Mouse (Mus musculus) myocyte (in vitro differentiated cells): ENCODE results near the gene Cdh18.

Experiments
- CEBPB ChIP-seq: IDR thresholded peaks from 2 replicates; pipeline ENCODE4 v1.6.1; 2011; ENCODE audit warnings: mild to moderate bottlenecking, moderate library complexity; ENCODE audit not compliant: poor library complexity, insufficient read depth, severe bottlenecking
- E2F4 ChIP-seq: IDR thresholded peaks from one replicate; pipeline ENCODE4 v1.6.1; 2011; ENCODE audit warnings: mild to moderate bottlenecking, control low read depth, moderate library complexity; ENCODE audit not compliant: insufficient read depth
- MAX ChIP-seq: IDR thresholded peaks from one replicate; pipeline ENCODE4 v1.6.1; 2011; ENCODE audit warnings: low read depth, mild to moderate bottlenecking, control low read depth
- MYOG ChIP-seq, 3 experiments: IDR thresholded peaks; one replicate each; pipeline ENCODE4 v1.6.1; 2011; ENCODE audit warnings: control low read depth in 2 of 3, low read depth in 2 of 3, mild to moderate bottlenecking in 2 of 3; ENCODE audit not compliant: insufficient read length in 2 of 3, control insufficient read depth in 1 of 3, insufficient read depth in 1 of 3
- POLR2A ChIP-seq: IDR thresholded peaks from one replicate; pipeline ENCODE4 v1.6.1; 2011; ENCODE audit warnings: low read depth, mild to moderate bottlenecking, control low read depth, moderate library complexity; ENCODE audit not compliant: insufficient read length
- TCF12 ChIP-seq: IDR thresholded peaks from one replicate; pipeline ENCODE4 v1.6.1; 2011; ENCODE audit warnings: mild to moderate bottlenecking, control low read depth; ENCODE audit not compliant: poor library complexity, insufficient read depth, severe bottlenecking
- USF1 ChIP-seq: IDR thresholded peaks from one replicate; pipeline ENCODE4 v1.6.1; 2011; ENCODE audit warnings: low read depth, mild to moderate bottlenecking, control low read depth, moderate library complexity

DNA sequence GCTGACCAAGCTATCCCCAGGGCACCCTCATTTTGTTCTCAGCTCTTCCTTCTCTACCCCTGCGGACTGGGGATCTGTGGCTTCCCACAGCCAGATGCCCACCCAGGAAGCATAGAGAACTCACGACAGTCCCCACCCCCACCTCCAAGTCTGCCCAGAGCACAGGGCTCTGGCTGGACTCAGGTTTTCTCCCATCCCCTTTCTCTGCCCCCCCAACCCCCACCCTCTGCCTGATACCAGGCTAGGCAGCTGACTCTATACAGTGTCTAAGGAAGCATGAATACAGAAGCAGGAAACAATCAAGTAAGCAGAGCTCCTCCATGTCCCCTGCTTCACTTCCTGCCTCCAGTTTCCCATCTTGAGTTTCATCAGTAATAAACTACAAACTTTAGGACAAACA is 472.3 kb downstream of the Cdh18 start:
- TF ChIP-seq POLR2A = no peak
- TF ChIP-seq USF1 = no peak
- no peak for TF ChIP-seq MAX
- TF ChIP-seq TCF12 = no peak
- no peak for TF ChIP-seq E2F4
- TF ChIP-seq CEBPB = no peak
- no peak for TF ChIP-seq MYOG (IDR thresholded peaks at IDR 0.05; ENCODE audit: control insufficient read depth in 1 of 3, insufficient read depth in 1 of 3, insufficient read length in 2 of 3, low read depth in 2 of 3)
